Mouse (Mus musculus): ENCODE data around the gene Foxp1. TPM values are rescaled to one million over a fixed set of nuclear protein-coding genes. Genes with fewer than 3 reads are reported as not detected.

Gene Foxp1
- polyA plus RNA-seq, 1 experiment from 2014 or later = 65.4 TPM

DNA sequence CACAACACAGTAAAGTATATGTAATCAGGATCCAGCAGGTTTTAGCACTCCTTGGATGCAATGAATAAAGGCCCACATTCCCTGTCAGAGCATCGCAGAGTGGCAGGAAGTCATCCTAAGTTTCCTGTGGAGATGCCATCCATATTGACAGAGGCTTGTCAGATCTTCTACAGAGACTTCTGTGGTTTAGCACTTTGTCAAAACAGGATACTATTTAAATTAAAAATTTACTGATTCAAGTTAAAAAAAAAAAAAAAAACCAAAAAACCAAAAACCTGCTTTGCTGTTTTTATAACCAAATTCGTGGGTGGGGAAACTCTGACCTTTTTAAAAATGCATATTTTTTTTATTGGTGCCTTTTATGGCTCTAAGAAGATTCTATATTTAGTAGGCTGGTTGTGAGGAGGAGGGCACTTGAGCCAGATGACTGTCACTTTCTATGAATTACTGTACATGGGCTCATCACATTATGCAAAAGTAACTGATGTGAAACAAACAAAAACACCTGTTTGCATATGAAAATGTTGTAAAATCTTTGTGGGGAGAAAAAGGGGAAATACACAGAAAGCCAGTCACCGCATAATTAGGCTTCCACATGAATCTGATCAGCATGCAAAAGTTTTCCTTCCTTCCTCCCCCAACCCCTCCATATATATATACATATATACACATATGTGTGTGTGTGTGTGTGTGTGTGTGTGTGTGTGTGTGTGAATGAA, 472.1 kb downstream of the Foxp1 start:
- H3K4me2 ChIP-seq (ENCODE audit: low read depth, severe bottlenecking) = no peak overlapping the region
- H3K9ac ChIP-seq (ENCODE audit: low read length) = no peak overlapping the region
- no peak overlapping the region for H3K27ac ChIP-seq (replicated peaks; ENCODE audit: low read depth, low read length)
- no peaks in the 10 kb centered on the region for H3K4me1 ChIP-seq (ENCODE audit: control insufficient read depth, insufficient read depth, low read length)
- no peaks in the 10 kb centered on the region for H3K9me3 ChIP-seq (ENCODE audit: control insufficient read depth, low read length)
- no peaks in the 10 kb centered on the region for H3K27me3 ChIP-seq (ENCODE audit: control insufficient read depth, insufficient read depth, low read length)
- no peak overlapping the region for H3K4me3 ChIP-seq (ENCODE audit: low read depth, low read length)
- ATAC-seq (ENCODE audit: insufficient number of reproducible peaks, low FRiP score, low TSS enrichment, low read depth) = no peak
- no peaks in the 10 kb centered on the region for H3K36me3 ChIP-seq (ENCODE audit: control insufficient read depth, insufficient read depth, low read length)
- no peak for DNase-seq (ENCODE audit: low spot score)
- WGBS = 86% methylated on average over 3 of the region's 3 CpGs

DNA sequence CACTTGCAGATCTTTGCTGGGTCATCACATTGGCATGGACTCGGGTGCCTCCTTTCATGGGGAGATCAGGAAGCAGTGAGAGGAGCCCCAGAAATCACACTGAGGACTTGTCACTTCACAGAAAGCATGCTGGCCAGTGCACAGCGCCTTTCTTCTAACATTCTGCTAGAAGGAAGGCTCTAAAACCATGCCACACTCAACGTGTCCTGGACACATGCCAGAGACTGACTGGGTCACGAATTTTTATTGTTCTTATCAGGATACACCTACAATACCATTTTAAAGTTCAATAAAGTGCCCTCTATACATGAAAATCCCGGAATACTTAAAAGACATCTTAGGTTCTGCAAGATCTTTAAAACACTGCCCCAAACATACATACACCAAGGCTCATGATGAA, 475.2 kb downstream of the Foxp1 start:
- Histone ChIP-seq H3K27me3 (ENCODE audit: control insufficient read depth, insufficient read depth, low read length) (no peaks in the 10 kb centered on the region), H3K9ac (ENCODE audit: low read length) (no peak overlapping the region), H3K4me2 (ENCODE audit: low read depth, severe bottlenecking) (no peak overlapping the region), H3K4me1 (ENCODE audit: control insufficient read depth, insufficient read depth, low read length) (peaks cover 8% of the 10 kb centered on the region; the same call in 1 of the 2 replicates), H3K27ac (replicated peaks; ENCODE audit: low read depth, low read length) (no peak overlapping the region), H3K4me3 (ENCODE audit: low read depth, low read length) (no peak overlapping the region), H3K36me3 (ENCODE audit: control insufficient read depth, insufficient read depth, low read length) (no peaks in the 10 kb centered on the region), H3K9me3 (ENCODE audit: control insufficient read depth, low read length) (no peaks in the 10 kb centered on the region)
- DNase-seq (ENCODE audit: low spot score) = no peak
- ATAC-seq (ENCODE audit: insufficient number of reproducible peaks, low FRiP score, low TSS enrichment, low read depth) = no peak
- 82% methylated on average over 5 of the region's 5 CpGs for WGBS

DNA sequence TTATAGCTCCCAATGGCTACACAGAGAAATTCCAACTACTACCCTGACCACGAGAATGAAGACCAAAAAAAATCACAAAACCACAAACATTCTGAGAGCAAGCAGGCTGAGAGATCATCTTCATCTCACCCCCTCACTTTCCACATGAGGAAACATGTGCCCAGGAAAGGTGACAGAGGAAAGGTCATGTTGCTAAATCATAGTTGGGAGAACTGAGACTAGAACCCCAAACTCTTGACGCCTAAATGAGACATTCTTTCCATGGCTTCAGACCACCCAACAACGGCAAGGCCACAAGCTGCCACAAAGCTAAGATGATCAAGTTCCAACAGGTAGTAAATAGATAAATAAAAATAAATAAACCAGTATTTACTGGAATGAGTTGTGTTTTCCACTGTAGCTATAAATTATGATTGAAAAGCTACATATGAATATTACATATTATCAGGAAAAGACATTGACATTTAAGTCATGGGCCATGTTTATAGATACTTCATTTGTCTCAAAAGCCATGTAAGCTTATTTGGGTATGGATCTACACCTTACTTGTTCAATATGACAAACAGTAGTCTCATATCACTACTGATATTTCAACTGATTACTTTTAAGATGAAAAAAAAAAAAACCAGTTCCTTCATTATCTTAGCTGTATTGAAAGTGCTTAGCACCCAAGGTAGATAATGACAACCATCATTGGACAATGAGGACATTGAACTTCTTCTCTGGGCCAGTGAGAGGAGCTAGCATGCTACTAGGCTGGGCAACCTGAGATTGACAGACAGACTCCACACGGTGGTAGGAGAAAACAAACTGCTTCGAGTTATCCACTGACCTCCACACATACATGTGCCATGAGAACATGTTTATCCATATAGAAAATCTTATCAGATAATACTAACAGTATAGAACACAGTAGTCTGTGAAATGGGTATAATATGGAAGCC, 476.4 kb downstream of the Foxp1 start:
- no peaks in the 10 kb centered on the region for H3K9me3 ChIP-seq (ENCODE audit: control insufficient read depth, low read length)

DNA sequence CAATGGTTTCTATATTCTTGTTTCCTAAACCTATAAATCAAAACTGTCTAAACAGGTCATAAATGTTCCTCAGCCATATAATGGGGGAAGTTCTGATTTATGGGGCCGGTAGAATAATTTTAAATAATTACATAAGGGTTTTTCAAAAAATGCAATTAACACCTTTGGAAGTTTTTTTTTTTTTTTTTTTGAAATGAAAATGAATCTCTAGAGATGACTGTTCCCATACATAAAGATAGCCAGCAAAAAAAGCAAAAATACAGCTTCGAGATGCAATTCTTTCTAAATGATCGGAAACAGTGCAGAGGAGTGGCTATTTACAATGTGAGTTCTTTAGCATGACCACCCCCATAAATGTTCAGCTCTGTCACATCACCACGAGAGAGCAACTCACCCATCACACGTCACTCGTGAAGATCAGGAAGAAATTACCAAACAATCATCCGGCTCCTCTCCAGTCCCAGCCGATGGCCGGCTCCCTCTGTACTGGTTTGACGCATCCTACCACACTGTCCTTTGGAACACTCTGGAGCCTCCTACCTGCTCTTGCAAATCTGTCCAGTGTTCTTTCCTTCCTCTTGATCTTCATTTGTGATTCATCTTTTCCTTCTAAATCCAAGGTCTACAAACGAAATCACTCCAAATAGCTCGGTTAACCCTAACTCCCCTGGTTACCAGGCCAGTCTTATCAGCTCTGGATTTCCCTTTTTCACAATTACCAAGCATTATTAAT, 478.4 kb downstream of the Foxp1 start:
- Histone ChIP-seq H3K4me1 (ENCODE audit: control insufficient read depth, insufficient read depth, low read length) (peaks cover 8% of the 10 kb centered on the region; the same call in 1 of the 2 replicates), H3K27ac (replicated peaks; ENCODE audit: low read depth, low read length) (no peak overlapping the region), H3K36me3 (ENCODE audit: control insufficient read depth, insufficient read depth, low read length) (no peaks in the 10 kb centered on the region), H3K9me3 (ENCODE audit: control insufficient read depth, low read length) (no peaks in the 10 kb centered on the region), H3K27me3 (ENCODE audit: control insufficient read depth, insufficient read depth, low read length) (no peaks in the 10 kb centered on the region), H3K9ac (ENCODE audit: low read length) (no peak overlapping the region), H3K4me2 (ENCODE audit: low read depth, severe bottlenecking) (no peak overlapping the region), H3K4me3 (ENCODE audit: low read depth, low read length) (no peak overlapping the region)
- no peak for ATAC-seq (ENCODE audit: insufficient number of reproducible peaks, low FRiP score, low TSS enrichment, low read depth)
- 51% methylated on average over 12 of the region's 12 CpGs for WGBS
- no peak for DNase-seq (ENCODE audit: low spot score)

More for the DNA sequence above, 476.4 kb downstream of the Foxp1 start:
- ATAC-seq (ENCODE audit: insufficient number of reproducible peaks, low FRiP score, low TSS enrichment, low read depth) (no peak), DNase-seq (ENCODE audit: low spot score) (no peak)
- no peak overlapping the region for H3K4me3 ChIP-seq (ENCODE audit: low read depth, low read length)
- H3K4me1 ChIP-seq (ENCODE audit: control insufficient read depth, insufficient read depth, low read length) = peaks cover 8% of the 10 kb centered on the region; the same call in 1 of the 2 replicates
- no peak overlapping the region for H3K4me2 ChIP-seq (ENCODE audit: low read depth, severe bottlenecking)
- H3K27me3 ChIP-seq (ENCODE audit: control insufficient read depth, insufficient read depth, low read length) = no peaks in the 10 kb centered on the region
- no peak overlapping the region for H3K9ac ChIP-seq (ENCODE audit: low read length)
- H3K27ac ChIP-seq (replicated peaks; ENCODE audit: low read depth, low read length) = no peak overlapping the region
- no peaks in the 10 kb centered on the region for H3K36me3 ChIP-seq (ENCODE audit: control insufficient read depth, insufficient read depth, low read length)
- 90% methylated on average over 5 of the region's 5 CpGs for WGBS

DNA sequence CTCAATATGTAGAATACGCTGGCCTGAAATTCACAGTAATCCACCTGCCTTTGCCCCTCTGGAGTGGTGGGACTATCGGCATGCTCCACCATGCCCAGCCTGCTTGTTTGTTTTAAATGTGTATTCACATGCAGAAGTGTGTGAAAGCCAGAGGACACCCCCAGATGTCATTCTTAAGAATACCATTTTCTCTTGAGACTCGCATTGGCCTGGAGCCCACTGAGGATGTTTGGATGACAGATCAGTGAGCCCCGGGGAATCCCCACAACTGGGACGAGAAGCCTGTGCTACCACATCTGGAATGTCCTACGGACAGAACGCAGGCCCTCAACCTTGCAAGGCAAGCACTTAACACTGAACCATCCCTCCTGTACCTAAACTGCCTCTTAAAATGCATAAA, 479.3 kb downstream of the Foxp1 start:
- no peak for ATAC-seq (ENCODE audit: insufficient number of reproducible peaks, low FRiP score, low TSS enrichment, low read depth)
- 78% methylated on average over 7 of the region's 7 CpGs for WGBS
- Histone ChIP-seq H3K27me3 (ENCODE audit: control insufficient read depth, insufficient read depth, low read length) (no peaks in the 10 kb centered on the region), H3K27ac (replicated peaks; ENCODE audit: low read depth, low read length) (no peak overlapping the region), H3K4me1 (ENCODE audit: control insufficient read depth, insufficient read depth, low read length) (peaks cover 8% of the 10 kb centered on the region; the same call in 1 of the 2 replicates), H3K4me3 (ENCODE audit: low read depth, low read length) (no peak overlapping the region), H3K4me2 (ENCODE audit: low read depth, severe bottlenecking) (no peak overlapping the region), H3K9me3 (ENCODE audit: control insufficient read depth, low read length) (no peaks in the 10 kb centered on the region), H3K36me3 (ENCODE audit: control insufficient read depth, insufficient read depth, low read length) (no peaks in the 10 kb centered on the region), H3K9ac (ENCODE audit: low read length) (no peak overlapping the region)
- no peak for DNase-seq (ENCODE audit: low spot score)

DNA sequence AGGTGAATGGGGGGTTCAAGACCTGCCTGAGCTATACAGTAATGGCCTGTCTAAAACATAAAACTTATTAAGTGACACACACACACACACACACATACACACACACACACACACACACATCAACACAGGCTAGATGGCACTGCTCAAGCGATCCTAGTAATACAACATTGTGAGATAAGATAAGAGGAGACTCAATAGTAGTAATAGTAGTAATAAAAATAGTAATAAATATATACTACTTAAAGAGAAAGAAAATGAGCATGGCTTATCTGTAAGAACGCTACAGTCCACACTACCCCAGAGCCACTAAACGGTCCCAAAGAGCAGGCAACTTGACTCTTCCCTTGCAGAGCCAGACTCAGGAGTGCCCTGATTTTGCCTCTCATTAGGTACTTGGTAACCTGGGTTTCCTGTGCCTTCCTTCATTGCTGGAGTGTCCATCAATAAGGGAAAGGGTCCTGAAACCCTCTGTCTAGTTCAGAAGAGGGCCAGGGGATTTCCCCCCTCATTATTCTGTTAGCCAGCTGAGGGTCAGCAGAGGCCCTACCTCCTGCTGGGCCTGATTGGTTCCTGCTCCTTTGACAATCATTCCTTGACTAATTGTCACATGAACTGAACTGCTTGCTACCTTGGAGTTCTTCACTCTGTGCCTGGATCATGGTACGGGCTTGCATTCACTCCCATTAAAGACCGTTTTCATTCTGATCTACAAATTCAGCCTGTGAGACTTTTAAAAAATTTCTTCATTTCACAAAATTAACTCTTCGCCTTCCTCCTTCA, 480.2 kb downstream of the Foxp1 start:
- no peak for ATAC-seq (ENCODE audit: insufficient number of reproducible peaks, low FRiP score, low TSS enrichment, low read depth)
- no peak for DNase-seq (ENCODE audit: low spot score)
- no peak overlapping the region for H3K4me2 ChIP-seq (ENCODE audit: low read depth, severe bottlenecking)
- no peak overlapping the region for H3K9ac ChIP-seq (ENCODE audit: low read length)
- no peak overlapping the region for H3K27ac ChIP-seq (replicated peaks; ENCODE audit: low read depth, low read length)
- H3K9me3 ChIP-seq (ENCODE audit: control insufficient read depth, low read length) = no peaks in the 10 kb centered on the region
- no peak overlapping the region for H3K4me3 ChIP-seq (ENCODE audit: low read depth, low read length)
- H3K4me1 ChIP-seq (ENCODE audit: control insufficient read depth, insufficient read depth, low read length) = peaks cover 8% of the 10 kb centered on the region; the same call in 1 of the 2 replicates
- no peaks in the 10 kb centered on the region for H3K27me3 ChIP-seq (ENCODE audit: control insufficient read depth, insufficient read depth, low read length)
- H3K36me3 ChIP-seq (ENCODE audit: control insufficient read depth, insufficient read depth, low read length) = no peaks in the 10 kb centered on the region
- 63% methylated on average over 6 of the region's 6 CpGs for WGBS

DNA sequence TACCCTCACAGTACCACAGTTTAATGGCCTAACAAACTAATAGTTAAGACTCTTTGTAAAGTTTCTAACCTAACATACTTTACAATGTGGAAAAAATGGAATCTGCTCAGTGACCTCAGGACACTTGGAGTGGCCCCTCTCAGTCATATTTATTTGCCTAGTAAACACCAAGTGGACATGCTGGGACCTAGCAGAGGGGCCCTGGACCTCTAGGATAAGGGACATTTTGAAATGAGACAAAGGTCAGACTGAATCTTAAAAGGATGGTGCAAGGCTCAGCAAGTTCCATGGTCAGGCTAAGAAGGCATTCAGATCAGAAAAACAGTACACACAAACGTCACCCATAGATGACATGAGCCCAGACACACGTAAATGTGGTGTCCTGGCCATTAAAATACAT, 483.5 kb downstream of the Foxp1 start:
- no peak for ATAC-seq (ENCODE audit: insufficient number of reproducible peaks, low FRiP score, low TSS enrichment, low read depth)
- Histone ChIP-seq H3K9ac (ENCODE audit: low read length) (no peak overlapping the region), H3K9me3 (ENCODE audit: control insufficient read depth, low read length) (no peaks in the 10 kb centered on the region), H3K4me1 (ENCODE audit: control insufficient read depth, insufficient read depth, low read length) (peaks cover 8% of the 10 kb centered on the region; the same call in 1 of the 2 replicates), H3K27me3 (ENCODE audit: control insufficient read depth, insufficient read depth, low read length) (no peaks in the 10 kb centered on the region), H3K4me3 (ENCODE audit: low read depth, low read length) (no peak overlapping the region), H3K36me3 (ENCODE audit: control insufficient read depth, insufficient read depth, low read length) (no peaks in the 10 kb centered on the region), H3K4me2 (ENCODE audit: low read depth, severe bottlenecking) (no peak overlapping the region), H3K27ac (replicated peaks; ENCODE audit: low read depth, low read length) (no peak overlapping the region)
- DNase-seq (ENCODE audit: low spot score) = no peak
- WGBS = 79% methylated on average over 2 of the region's 2 CpGs

Data from limb, embryonic 11.5 days (tissue).